Mouse (Mus musculus) layer of hippocampus, adult 9-10 months (tissue): ENCODE results near the gene Ppip5k2.

Experiments
- DNase-seq: peaks from one replicate; pipeline ENCODE4 v3.0.0; 2022; ENCODE audit warnings: low spot score

Gene Ppip5k2

GRCm38 (mm10) chr1:97660687-97661405, 109.4 kb downstream of the Ppip5k2 start:
- DNase-seq = no peak

- no peak for DNase-seq
These were observed 110.8 kb downstream of the Ppip5k2 start for GRCm38 (mm10) chr1:97659405-97659804.

- no peak for DNase-seq
These were observed 112.4 kb downstream of the Ppip5k2 start for GRCm38 (mm10) chr1:97657786-97658185.

GRCm38 (mm10) chr1:97657201-97657600, 113.0 kb downstream of the Ppip5k2 start:
- DNase-seq = no peak
